In the genomic region with DNA sequence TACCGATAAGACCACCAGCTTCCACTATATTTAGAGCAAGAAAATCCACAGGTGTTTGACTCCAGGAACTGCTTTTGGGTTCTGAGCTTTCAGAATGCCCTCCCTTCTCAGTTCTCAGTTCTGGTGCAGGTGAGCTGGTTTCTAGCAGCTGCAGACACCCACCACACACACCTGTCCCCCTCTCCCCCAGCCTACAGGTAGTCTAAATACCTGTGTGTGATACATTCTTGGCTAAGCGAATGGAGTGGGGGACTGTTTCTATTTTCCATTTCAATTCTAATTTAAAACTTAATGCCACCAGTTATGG, we compare ENCODE assay signal across 1 mouse cellular context.
TF ChIP-seq lines count a peak whose summit lies in the region.

No protein-coding gene starts in this region.

TF ChIP-seq in CH12.LX, 34 proteins besides CTCF, POLR2A, EP300 and RAD21 (continued from another document):
- TF ChIP-seq IRF4 (IDR thresholded peaks at IDR 0.05; ENCODE audit: low read depth, low read length) (0 out of 2 replicates have a peak, but pooled peaks have one; percentile 2), MXI1 (IDR thresholded peaks at IDR 0.05; ENCODE audit: low read depth, low read length) (no peak), BHLHE40 (IDR thresholded peaks at IDR 0.05; ENCODE audit: low read depth, low read length) (0 out of 2 replicates have a peak, but pooled peaks have one; percentile 34)
